Mouse (Mus musculus) liver, postnatal 0 days (tissue): ENCODE results near the gene Prl8a1. TPM values are rescaled to one million over a fixed set of nuclear protein-coding genes. Genes with fewer than 3 reads are reported as not detected.

ENCODE experiments used
- ATAC-seq: fragments of 200-750 bp; cut with Nextera tagmentation; 2 replicates; pipeline ENCODE4 v1.8.0; 2017; ENCODE audit warnings: mild to moderate bottlenecking, moderate library complexity
- DNase-seq: peaks from one replicate; pipeline ENCODE4 v3.0.0-alpha.2; 2016
- H3K27ac ChIP-seq: fragments of 300-500 bp; sonication (generic); 2 replicates; pipeline ENCODE4 v1.5.1; 2014; ENCODE audit warnings: antibody characterized with exemption, moderate library complexity, mild to moderate bottlenecking, low read depth
- H3K27me3 ChIP-seq: fragments of 300-500 bp; sonication (generic); 2 replicates; pipeline ENCODE4 v1.6.1; 2014; ENCODE audit warnings: low read length, control low read depth, mixed read lengths; ENCODE audit not compliant: insufficient read depth
- H3K36me3 ChIP-seq: fragments of 300-500 bp; sonication (generic); replicated peaks from 2 replicates; pipeline ENCODE4 v1.6.1; 2014; ENCODE audit warnings: mild to moderate bottlenecking, control low read depth, low read length, moderate library complexity, mixed read lengths; ENCODE audit not compliant: insufficient read depth
- H3K4me1 ChIP-seq: fragments of 300-500 bp; sonication (generic); 2 replicates; pipeline ENCODE4 v1.6.1; 2014; ENCODE audit warnings: antibody characterized with exemption, mild to moderate bottlenecking, control low read depth; ENCODE audit not compliant: insufficient read depth
- H3K4me2 ChIP-seq: fragments of 300-500 bp; sonication (generic); 2 replicates; pipeline ENCODE4 v1.6.1; 2014; ENCODE audit warnings: low read depth, mild to moderate bottlenecking, low read length, moderate library complexity, mixed read lengths
- H3K4me3 ChIP-seq: fragments of 300-500 bp; sonication (generic); 2 replicates; pipeline ENCODE4 v1.5.1; 2014; ENCODE audit warnings: low read depth, low read length
- H3K9ac ChIP-seq: fragments of 300-500 bp; sonication (generic); replicated peaks from 2 replicates; pipeline ENCODE4 v1.6.1; 2014; ENCODE audit warnings: mild to moderate bottlenecking, moderate library complexity
- H3K9me3 ChIP-seq: fragments of 300-500 bp; sonication (generic); 2 replicates; pipeline ENCODE4 v1.6.1; 2016; ENCODE audit warnings: mild to moderate bottlenecking, control low read depth, low read length, mixed read lengths
- CTCF ChIP-seq: sonication (generic); IDR thresholded peaks from 2 replicates; pipeline ENCODE4 v1.5.1; 2016; ENCODE audit warnings: antibody characterized with exemption, low read depth
- EP300 ChIP-seq: IDR thresholded peaks from 2 replicates; pipeline ENCODE4 v1.6.1; 2016; ENCODE audit warnings: antibody characterized with exemption, low read depth, mild to moderate bottlenecking
- WGBS: fragments of 180-500 bp; shearing (Covaris S2); extraction: QIAGEN DNeasy Blood & Tissue Kit; methylation state at CpG from one replicate; pipeline ENCODE4 v1.1.7; 2014; ENCODE audit not compliant: insufficient replicate concordance; 5-methylcytosine and 5-hydroxymethylcytosine counted together
- polyA plus RNA-seq: library from polyadenylated mRNA; unstranded; fragments of >200 nt; fragmentation: Nextera tagmentation; extraction: Ambion mirVana; gene quantifications from 2 replicates; pipeline ENCODE4 v1.2.1, GENCODE M21; 2015

Prl8a1 gene
- not detected in 2 replicates for polyA plus RNA-seq

DNA sequence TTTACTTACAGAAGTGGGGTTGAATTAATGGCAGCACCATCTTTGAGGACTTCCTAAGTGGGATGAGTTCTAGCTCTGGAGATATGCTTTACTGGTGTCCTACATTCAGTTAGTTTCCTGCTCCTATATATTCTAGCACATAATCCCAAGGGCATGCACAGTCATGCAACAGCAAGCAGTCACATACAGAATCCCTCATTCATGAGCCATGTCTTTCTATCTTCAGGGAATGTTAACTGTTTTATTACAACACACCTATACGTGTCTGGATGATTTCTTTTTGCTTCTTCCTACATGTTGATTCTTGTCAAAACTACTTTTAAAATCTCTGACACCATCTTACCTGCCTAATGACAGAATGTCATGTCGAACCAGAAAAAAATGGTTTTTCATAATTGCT is at the start of gene Prl8a1:
Prl8a1 (minus strand) TSS at position 101 of the 400 bp plus-strand sequence.
- TF ChIP-seq CTCF (no peak), EP300 (no peak)
- Histone ChIP-seq H3K4me1 (no peaks in the 10 kb centered on the region), H3K4me3 (no peak within 1 kb of the TSS), H3K9me3 (no peaks in the 10 kb centered on the region), H3K27ac (no peak within 1 kb of the TSS), H3K9ac (no peak within 1 kb of the TSS), H3K4me2 (no peak within 1 kb of the TSS), H3K36me3 (no peaks in the 10 kb centered on the region), H3K27me3 (no peaks in the 10 kb centered on the region)
- WGBS = 66% methylated on average over 2 of the region's 2 CpGs
- no peak for ATAC-seq
- DNase-seq = no peak

DNA sequence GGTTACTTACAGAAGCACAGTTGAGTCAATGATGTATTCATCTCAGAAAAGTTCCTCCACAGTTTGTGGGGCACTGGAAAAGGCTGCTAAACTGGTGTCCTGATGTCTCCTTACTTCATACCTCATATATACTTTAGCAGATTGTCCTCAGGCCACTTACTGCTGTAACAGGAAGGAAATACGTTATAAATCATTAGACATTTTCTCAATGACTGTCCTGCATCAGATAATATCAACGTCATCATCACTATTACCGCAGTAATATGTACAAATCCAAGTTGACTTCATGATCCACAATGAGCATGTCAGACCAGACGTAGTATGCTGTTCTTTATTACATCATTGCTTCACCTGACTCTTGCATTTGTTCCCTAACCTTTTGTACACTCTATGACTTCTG is 28.5 kb upstream of the Prl8a1 start, which contains the start of gene Prl7b1:
Prl7b1 (minus strand) TSS at position 101 of the 400 bp plus-strand sequence.
- no peak for DNase-seq
- ATAC-seq = no peak
- Histone ChIP-seq H3K4me1 (no peaks in the 10 kb centered on the region), H3K9me3 (no peaks in the 10 kb centered on the region), H3K27me3 (no peaks in the 10 kb centered on the region), H3K4me2 (no peak within 1 kb of the TSS), H3K4me3 (no peak within 1 kb of the TSS), H3K36me3 (no peaks in the 10 kb centered on the region), H3K27ac (no peak within 1 kb of the TSS), H3K9ac (no peak within 1 kb of the TSS)
- TF ChIP-seq EP300 (no peak), CTCF (no peak)
- WGBS = 50% methylated on average over 4 of the region's 4 CpGs

DNA sequence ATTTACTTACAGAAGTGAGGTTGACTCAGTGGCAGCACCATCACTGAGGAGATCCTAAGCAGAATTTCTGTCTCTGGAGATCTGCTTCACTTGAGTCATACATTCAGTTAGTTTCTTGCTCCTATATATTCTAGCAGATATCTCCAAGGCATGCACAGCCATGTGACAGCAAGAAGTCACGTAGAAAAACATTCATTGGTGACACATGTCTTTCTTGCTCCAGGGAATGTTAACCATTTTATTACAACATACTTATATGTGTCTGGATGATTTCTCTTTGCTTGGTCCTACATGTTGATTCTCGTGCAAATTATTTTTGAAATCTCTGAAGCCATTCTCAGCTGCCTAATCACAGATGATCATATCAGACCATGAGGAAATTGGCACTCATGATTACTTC is 17.5 kb downstream of the Prl8a1 start, which contains the start of gene Prl8a9:
Prl8a9 (minus strand) TSS at position 101 of the 400 bp plus-strand sequence.
- H3K27ac ChIP-seq = no peak within 1 kb of the TSS
- H3K4me2 ChIP-seq = no peak within 1 kb of the TSS
- ATAC-seq (no peak), DNase-seq (no peak)
- 69% methylated on average over 2 of the region's 2 CpGs for WGBS
- TF ChIP-seq CTCF (no peak), EP300 (no peak)
- no peaks in the 10 kb centered on the region for H3K4me1 ChIP-seq
- no peaks in the 10 kb centered on the region for H3K27me3 ChIP-seq
- H3K9me3 ChIP-seq = no peaks in the 10 kb centered on the region
- no peaks in the 10 kb centered on the region for H3K36me3 ChIP-seq
- H3K4me3 ChIP-seq = no peak within 1 kb of the TSS
- no peak within 1 kb of the TSS for H3K9ac ChIP-seq

DNA sequence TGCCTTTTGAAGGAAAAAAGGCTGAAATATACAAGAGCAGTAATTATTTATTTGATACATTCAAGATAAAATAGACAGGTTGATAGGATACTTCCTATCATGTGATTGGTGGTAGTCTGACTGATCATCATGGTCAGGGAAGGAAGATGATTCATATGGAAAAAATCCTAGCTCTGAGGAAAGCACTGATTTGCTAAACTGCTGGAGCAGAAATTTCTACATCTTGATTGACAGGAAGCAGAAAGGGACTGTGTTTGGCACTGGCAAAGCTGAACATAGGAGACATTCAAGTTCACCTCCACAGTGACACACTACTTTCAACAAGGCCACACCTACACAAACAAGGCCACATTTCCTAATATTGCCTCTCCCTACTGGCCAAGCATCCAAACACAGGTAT is 28.6 kb downstream of the Prl8a1 start:
- Histone ChIP-seq H3K27me3 (no peaks in the 10 kb centered on the region), H3K36me3 (no peaks in the 10 kb centered on the region), H3K4me3 (no peak overlapping the region), H3K9me3 (no peaks in the 10 kb centered on the region), H3K9ac (no peak overlapping the region), H3K27ac (no peak overlapping the region), H3K4me2 (no peak overlapping the region), H3K4me1 (no peaks in the 10 kb centered on the region)
- DNase-seq = no peak
- ATAC-seq = no peak
- TF ChIP-seq CTCF (no peak), EP300 (no peak)

Other genes with a start within 250 kb of the Prl8a1 start
- gene Prl8a2, start 236.5 kb downstream of the Prl8a1 start, polyA plus RNA-seq = not detected in 2 replicates
- gene Prl2b1, start 191.3 kb downstream of the Prl8a1 start, polyA plus RNA-seq = not detected in 2 replicates
- gene Prl8a6, start 143.5 kb downstream of the Prl8a1 start, polyA plus RNA-seq = not detected in 2 replicates
- not detected in 2 replicates for gene Prl8a8, start 69.0 kb downstream of the Prl8a1 start, polyA plus RNA-seq
- gene Prl8a9, start 17.6 kb downstream of the Prl8a1 start, polyA plus RNA-seq = not detected in 2 replicates
- not detected in 2 replicates for gene Prl7b1, start 28.4 kb upstream of the Prl8a1 start, polyA plus RNA-seq
- not detected in 2 replicates for gene Prl7a1, start 60.3 kb upstream of the Prl8a1 start, polyA plus RNA-seq
- gene Prl7a2, start 85.9 kb upstream of the Prl8a1 start, polyA plus RNA-seq = not detected in 2 replicates
- not detected in 2 replicates for gene Prl7d1, start 134.6 kb upstream of the Prl8a1 start, polyA plus RNA-seq
- gene Prl7c1, start 198.6 kb upstream of the Prl8a1 start, polyA plus RNA-seq = not detected in 2 replicates
- not detected in 2 replicates for gene Prl2a1, start 219.5 kb upstream of the Prl8a1 start, polyA plus RNA-seq